Mouse (Mus musculus): Measurements from ENCODE around the gene Igsf23. TPM values are rescaled to one million over a fixed set of nuclear protein-coding genes. Genes with fewer than 3 reads are reported as not detected.
A peak's percentile ranks its signal among the peaks of the same experiment; 100 is the strongest.

Igsf23 gene
- polyA plus RNA-seq, 1 experiment from 2014 or later: not detected

GRCm38 (mm10) chr7:19911695-19912524 is 38.6 kb downstream of the Igsf23 start:
- Histone ChIP-seq H3K4me1 (ENCODE audit: control insufficient read depth, insufficient read depth, low read length) (no peaks in the 10 kb centered on the region), H3K9me3 (ENCODE audit: control insufficient read depth, low read length) (peaks cover under 1% of the 10 kb centered on the region; the same call in 1 of the 2 replicates), H3K9ac (ENCODE audit: low read depth, low read length) (no peak overlapping the region), H3K27me3 (replicated peaks; ENCODE audit: control insufficient read depth, insufficient read depth, low read length) (no peaks in the 10 kb centered on the region), H3K4me2 (ENCODE audit: low read depth, low read length) (no peak overlapping the region), H3K36me3 (ENCODE audit: control insufficient read depth, insufficient read depth, low read length) (peaks cover 56% of the 10 kb centered on the region), H3K4me3 (ENCODE audit: low read depth, low read length) (no peak overlapping the region), H3K27ac (replicated peaks; ENCODE audit: low read depth, low read length) (no peak overlapping the region; the same call in 1 of the 2 replicates)
- DNase-seq (ENCODE audit: low spot score): peak; percentile 59
- 87% methylated on average over 23 of the region's 23 CpGs for WGBS
- ATAC-seq (ENCODE audit: low read depth): no peak; the same call in 1 of the 2 replicates

GRCm38 (mm10) chr7:19911292-19911658 is 39.3 kb downstream of the Igsf23 start:
- H3K4me1 ChIP-seq (ENCODE audit: control insufficient read depth, insufficient read depth, low read length): no peaks in the 10 kb centered on the region
- peaks cover 56% of the 10 kb centered on the region for H3K36me3 ChIP-seq (ENCODE audit: control insufficient read depth, insufficient read depth, low read length)
- H3K9me3 ChIP-seq (ENCODE audit: control insufficient read depth, low read length): peaks cover 7% of the 10 kb centered on the region; the same call in 1 of the 2 replicates
- no peak overlapping the region for H3K9ac ChIP-seq (ENCODE audit: low read depth, low read length)
- H3K4me2 ChIP-seq (ENCODE audit: low read depth, low read length): no peak overlapping the region
- no peak overlapping the region for H3K4me3 ChIP-seq (ENCODE audit: low read depth, low read length)
- ATAC-seq (ENCODE audit: low read depth): no peak
- H3K27ac ChIP-seq (replicated peaks; ENCODE audit: low read depth, low read length): no peak overlapping the region
- WGBS: 80% methylated on average over 6 of the region's 6 CpGs
- no peak for DNase-seq (ENCODE audit: low spot score)
- H3K27me3 ChIP-seq (replicated peaks; ENCODE audit: control insufficient read depth, insufficient read depth, low read length): no peaks in the 10 kb centered on the region

GRCm38 (mm10) chr7:19910421-19911291 is 39.9 kb downstream of the Igsf23 start:
- peak; percentile 57 for DNase-seq (ENCODE audit: low spot score)
- Histone ChIP-seq H3K27me3 (replicated peaks; ENCODE audit: control insufficient read depth, insufficient read depth, low read length) (no peaks in the 10 kb centered on the region), H3K36me3 (ENCODE audit: control insufficient read depth, insufficient read depth, low read length) (peaks cover 56% of the 10 kb centered on the region), H3K27ac (replicated peaks; ENCODE audit: low read depth, low read length) (no peak overlapping the region), H3K4me2 (ENCODE audit: low read depth, low read length) (no peak overlapping the region), H3K9ac (ENCODE audit: low read depth, low read length) (no peak overlapping the region), H3K4me1 (ENCODE audit: control insufficient read depth, insufficient read depth, low read length) (no peaks in the 10 kb centered on the region), H3K4me3 (ENCODE audit: low read depth, low read length) (no peak overlapping the region), H3K9me3 (ENCODE audit: control insufficient read depth, low read length) (peaks cover 8% of the 10 kb centered on the region)
- peak; percentile 75 for ATAC-seq (ENCODE audit: low read depth)
- WGBS: 55% methylated on average over 21 of the region's 21 CpGs

GRCm38 (mm10) chr7:19889881-19890280 is 60.7 kb downstream of the Igsf23 start:
- peak; percentile 13 for DNase-seq (ENCODE audit: low spot score)

GRCm38 (mm10) chr7:19887849-19888248 is 62.7 kb downstream of the Igsf23 start, which contains the start of gene Ceacam19:
Gene Ceacam19 (minus strand): TSS chr7:19887965.
- WGBS: 75% methylated on average over 7 of the region's 7 CpGs
- no peak within 1 kb of the TSS for H3K4me3 ChIP-seq (ENCODE audit: low read depth, low read length)

More at GRCm38 (mm10) chr7:19889881-19890280, 60.7 kb downstream of the Igsf23 start:
- Histone ChIP-seq H3K4me3 (ENCODE audit: low read depth, low read length) (no peak overlapping the region), H3K27ac (replicated peaks; ENCODE audit: low read depth, low read length) (no peak overlapping the region), H3K4me1 (ENCODE audit: control insufficient read depth, insufficient read depth, low read length) (no peaks in the 10 kb centered on the region), H3K9ac (ENCODE audit: low read depth, low read length) (no peak overlapping the region), H3K9me3 (ENCODE audit: control insufficient read depth, low read length) (0 out of 2 replicates have a peak, but pooled peaks cover 2% of the 10 kb centered on the region), H3K36me3 (ENCODE audit: control insufficient read depth, insufficient read depth, low read length) (no peaks in the 10 kb centered on the region), H3K4me2 (ENCODE audit: low read depth, low read length) (no peak overlapping the region), H3K27me3 (replicated peaks; ENCODE audit: control insufficient read depth, insufficient read depth, low read length) (no peaks in the 10 kb centered on the region)
- 43% methylated on average over 8 of the region's 8 CpGs for WGBS
- no peak for ATAC-seq (ENCODE audit: low read depth)

More at GRCm38 (mm10) chr7:19887849-19888248, 62.7 kb downstream of the Igsf23 start, which contains the start of gene Ceacam19:
- Histone ChIP-seq H3K4me1 (ENCODE audit: control insufficient read depth, insufficient read depth, low read length) (no peaks in the 10 kb centered on the region), H3K9me3 (ENCODE audit: control insufficient read depth, low read length) (0 out of 2 replicates have a peak, but pooled peaks cover 2% of the 10 kb centered on the region), H3K27ac (replicated peaks; ENCODE audit: low read depth, low read length) (no peak within 1 kb of the TSS), H3K36me3 (ENCODE audit: control insufficient read depth, insufficient read depth, low read length) (no peaks in the 10 kb centered on the region), H3K4me2 (ENCODE audit: low read depth, low read length) (no peak within 1 kb of the TSS), H3K9ac (ENCODE audit: low read depth, low read length) (no peak within 1 kb of the TSS), H3K27me3 (replicated peaks; ENCODE audit: control insufficient read depth, insufficient read depth, low read length) (no peaks in the 10 kb centered on the region)
- peak; percentile 13 for DNase-seq (ENCODE audit: low spot score)
- ATAC-seq (ENCODE audit: low read depth): no peak

Other genes with a start within 250 kb of the Igsf23 start
- gene Tomm40, start 235.3 kb downstream of the Igsf23 start, polyA plus RNA-seq (2014; fragmentation: Nextera tagmentation; extraction: Ambion mirVana): 114 and 125 TPM in 2 replicates
- 55.2 and 62.0 TPM in 2 replicates for gene Nectin2, start 200.3 kb downstream of the Igsf23 start, polyA plus RNA-seq (2014; fragmentation: Nextera tagmentation; extraction: Ambion mirVana)
- gene Bcam, start 179.7 kb downstream of the Igsf23 start, polyA plus RNA-seq (2014; fragmentation: Nextera tagmentation; extraction: Ambion mirVana): 101 and 114 TPM in 2 replicates
- gene Cblc, start 153.9 kb downstream of the Igsf23 start, polyA plus RNA-seq (2014; fragmentation: Nextera tagmentation; extraction: Ambion mirVana): 4.7 TPM in 2 replicates
- 4.3 and 4.6 TPM in 2 replicates for gene Bcl3, start 128.0 kb downstream of the Igsf23 start, polyA plus RNA-seq (2014; fragmentation: Nextera tagmentation; extraction: Ambion mirVana)
- 0.69 and 0.75 TPM in 2 replicates for gene Gm19345, start 98.8 kb downstream of the Igsf23 start, polyA plus RNA-seq (2014; fragmentation: Nextera tagmentation; extraction: Ambion mirVana)
- not detected in 2 replicates for gene Ceacam16, start 89.5 kb downstream of the Igsf23 start, polyA plus RNA-seq (2014; fragmentation: Nextera tagmentation; extraction: Ambion mirVana)
- gene Ceacam19, start 62.8 kb downstream of the Igsf23 start, polyA plus RNA-seq (2014; fragmentation: Nextera tagmentation; extraction: Ambion mirVana): 1.2 TPM in 2 replicates
- gene Pvr, start 29.6 kb downstream of the Igsf23 start, polyA plus RNA-seq (2014; fragmentation: Nextera tagmentation; extraction: Ambion mirVana): 9.0 and 10.2 TPM in 2 replicates
- gene Ceacam20, start 14.7 kb upstream of the Igsf23 start, polyA plus RNA-seq (2014; fragmentation: Nextera tagmentation; extraction: Ambion mirVana): not detected in 2 replicates
- not detected in 2 replicates for gene Nlrp9b, start 40.7 kb upstream of the Igsf23 start, polyA plus RNA-seq (2014; fragmentation: Nextera tagmentation; extraction: Ambion mirVana)
- not detected in 2 replicates for gene Vmn1r91, start 148.9 kb upstream of the Igsf23 start, polyA plus RNA-seq (2014; fragmentation: Nextera tagmentation; extraction: Ambion mirVana)
- gene Gm16442, start 171.8 kb upstream of the Igsf23 start, polyA plus RNA-seq (2014; fragmentation: Nextera tagmentation; extraction: Ambion mirVana): not detected in 2 replicates
- not detected in 2 replicates for gene Vmn1r93, start 188.3 kb upstream of the Igsf23 start, polyA plus RNA-seq (2014; fragmentation: Nextera tagmentation; extraction: Ambion mirVana)
- gene Vmn1r94, start 217.6 kb upstream of the Igsf23 start, polyA plus RNA-seq (2014; fragmentation: Nextera tagmentation; extraction: Ambion mirVana): not detected in 2 replicates
- gene Vmn1r95, start 243.0 kb upstream of the Igsf23 start, polyA plus RNA-seq (2014; fragmentation: Nextera tagmentation; extraction: Ambion mirVana): not detected in 2 replicates